Mouse (Mus musculus) activated CD4-positive, CD25-positive, alpha-beta regulatory T cell, adult 4 months (primary cell): ENCODE data around the gene Ears2. TPM values are rescaled to one million over a fixed set of nuclear protein-coding genes. Genes with fewer than 3 reads are reported as not detected.

Source experiments
- ATAC-seq: one replicate; pipeline ENCODE4 v1.8.0; 2017
- polyA plus RNA-seq, 2 experiments: library from polyadenylated mRNA; unstranded; fragments of 100-300 nt; shearing (Covaris generic); gene quantifications; one replicate each; pipeline ENCODE4 v1.2.1; 2017

Gene Ears2
- polyA plus RNA-seq, 2 experiments from 2014 or later = 3.8 to 4.7 TPM

DNA sequence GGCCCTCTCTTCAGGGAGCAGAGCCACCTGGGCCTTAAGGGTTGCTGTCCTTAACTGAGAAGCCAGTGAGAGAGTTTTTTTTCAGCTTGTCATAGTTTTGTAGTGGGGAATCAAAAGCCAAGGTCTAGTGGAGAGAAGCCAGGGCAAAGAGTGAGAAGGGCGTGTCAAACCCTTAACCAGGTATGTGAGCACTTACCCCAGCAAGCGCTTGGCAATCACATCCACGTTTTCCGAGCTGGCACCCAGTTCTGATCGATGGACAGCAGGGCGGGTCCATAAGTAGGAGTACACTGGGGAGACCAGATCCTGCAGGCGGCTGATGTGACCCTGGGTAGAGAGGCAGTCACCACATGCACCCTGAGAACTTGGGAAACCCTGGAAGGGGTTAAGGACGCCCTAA, 23.0 kb downstream of the Ears2 start:
- no peak for ATAC-seq

DNA sequence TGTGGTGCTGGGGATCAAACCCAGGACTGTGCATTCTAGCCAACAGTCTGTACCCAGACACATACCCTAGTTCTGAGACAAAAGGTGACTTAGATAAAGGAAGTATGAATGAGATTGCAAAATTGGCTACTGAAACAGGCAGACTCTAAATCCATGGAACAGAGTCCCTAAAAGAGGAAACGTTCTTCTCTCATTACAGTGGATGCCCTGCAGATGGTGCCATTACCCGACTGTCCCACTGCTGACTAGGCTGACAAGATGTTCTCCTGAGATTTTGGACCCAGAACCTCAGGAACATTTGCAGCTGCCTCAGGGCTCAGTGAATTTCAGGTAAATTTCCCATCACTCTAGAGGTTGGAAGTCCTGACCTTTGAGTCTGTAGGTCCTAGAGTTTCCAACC, 32.7 kb downstream of the Ears2 start:
- ATAC-seq = no peak

GRCm38 (mm10) chr7:122033371-122033770, 33.7 kb downstream of the Ears2 start:
- no peak for ATAC-seq

DNA sequence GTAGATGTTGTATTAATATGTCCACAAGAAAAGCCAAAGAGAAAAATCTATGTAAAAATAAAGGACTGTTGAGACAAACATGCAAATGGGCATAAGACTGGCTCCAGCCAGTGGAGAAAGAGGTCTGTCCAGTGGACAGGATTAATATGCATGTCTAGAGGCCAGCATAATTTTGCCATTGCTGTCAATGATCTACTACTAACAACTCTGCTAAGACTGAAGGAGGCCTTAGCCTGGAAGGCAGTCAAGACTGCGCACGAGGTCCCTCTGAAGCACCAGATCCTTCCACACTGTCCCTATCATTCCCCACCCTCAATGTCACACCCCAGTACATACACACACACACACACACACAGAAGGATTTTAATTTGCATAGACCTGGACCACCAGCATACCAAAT, 44.9 kb downstream of the Ears2 start:
- no peak for ATAC-seq

GRCm38 (mm10) chr7:122020667-122021354, 46.3 kb downstream of the Ears2 start, which contains the start of gene Gga2:
Gene Gga2, minus strand, starts transcription at chr7:122021222.
- peak; percentile 91 for ATAC-seq

DNA sequence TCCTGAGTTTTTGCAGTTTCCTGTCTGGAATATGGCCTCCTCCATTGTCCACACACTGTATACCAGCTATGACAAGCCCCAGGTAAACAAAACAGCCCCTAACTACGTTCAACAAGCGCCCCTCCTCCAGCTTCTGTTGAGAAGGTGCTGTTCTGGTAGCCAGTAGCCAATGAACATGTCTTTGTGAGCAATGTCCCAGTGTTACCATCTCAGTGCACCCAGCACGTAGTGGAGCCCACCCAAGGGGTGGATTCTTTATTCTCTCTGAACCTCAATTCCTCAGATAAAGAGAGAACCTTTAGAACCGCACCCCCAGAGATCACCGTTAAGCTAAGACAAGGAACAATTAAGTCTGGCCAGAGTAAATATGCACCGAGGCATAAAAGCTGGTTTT, 46.8 kb downstream of the Ears2 start:
- no peak for ATAC-seq

DNA sequence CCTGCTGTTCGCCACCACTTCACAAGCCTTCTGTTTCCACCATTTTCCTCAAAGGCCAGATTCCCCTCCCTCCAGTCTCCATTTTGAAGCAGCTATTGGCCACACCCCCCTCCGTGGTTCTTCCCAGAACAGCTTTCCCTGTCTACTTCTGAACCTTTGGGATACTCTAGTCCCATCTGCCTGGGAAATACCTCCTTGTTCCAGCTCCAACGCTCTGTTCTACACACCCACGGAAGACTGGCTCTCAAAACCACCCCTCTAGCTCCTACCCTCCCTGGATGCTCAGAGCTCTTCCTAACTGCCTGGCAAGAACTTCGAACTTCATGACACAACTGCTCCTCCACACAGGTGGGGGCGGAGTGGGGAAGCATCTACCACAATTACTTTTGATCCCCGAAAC, 48.1 kb downstream of the Ears2 start:
- no peak for ATAC-seq

DNA sequence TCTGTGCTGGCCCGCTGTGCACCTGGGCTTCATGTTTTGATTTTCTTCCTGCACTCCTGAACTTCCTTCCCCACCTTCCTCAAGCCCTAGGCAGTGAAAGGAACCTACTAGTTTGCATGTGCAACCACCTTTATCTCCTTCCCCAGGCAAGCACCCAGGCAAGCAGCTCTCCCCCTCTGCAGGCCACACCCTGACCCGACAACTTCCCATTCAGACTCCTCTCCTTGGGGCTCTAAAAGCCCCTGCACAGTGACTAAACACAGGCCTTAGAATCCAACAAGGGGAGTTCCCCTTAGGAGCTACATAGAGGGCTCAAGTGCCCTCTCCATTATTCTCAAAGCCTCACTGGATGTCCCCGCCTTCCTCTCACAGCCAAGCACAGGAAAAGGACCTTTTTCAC, 48.8 kb downstream of the Ears2 start:
- ATAC-seq = no peak

DNA sequence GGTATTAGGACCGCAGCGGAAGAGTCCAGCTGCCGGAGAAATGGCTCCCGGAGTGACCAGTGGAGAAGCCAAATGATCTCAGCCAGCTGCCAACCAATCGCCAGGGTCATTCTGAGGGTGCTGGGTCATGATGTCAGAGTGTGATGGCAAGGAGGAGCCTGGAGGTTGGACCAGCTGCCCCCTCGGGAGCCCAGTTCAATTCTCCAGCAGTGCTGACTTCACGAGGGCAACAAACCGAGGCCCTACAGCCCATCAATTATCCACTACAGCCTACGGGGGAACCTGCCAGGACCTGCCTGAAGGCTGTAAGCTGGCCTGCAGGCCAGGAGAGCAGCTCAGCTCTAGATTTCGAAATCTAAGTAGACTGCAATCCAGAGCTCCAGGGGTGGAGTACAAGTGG, 51.3 kb downstream of the Ears2 start:
- no peak for ATAC-seq

DNA sequence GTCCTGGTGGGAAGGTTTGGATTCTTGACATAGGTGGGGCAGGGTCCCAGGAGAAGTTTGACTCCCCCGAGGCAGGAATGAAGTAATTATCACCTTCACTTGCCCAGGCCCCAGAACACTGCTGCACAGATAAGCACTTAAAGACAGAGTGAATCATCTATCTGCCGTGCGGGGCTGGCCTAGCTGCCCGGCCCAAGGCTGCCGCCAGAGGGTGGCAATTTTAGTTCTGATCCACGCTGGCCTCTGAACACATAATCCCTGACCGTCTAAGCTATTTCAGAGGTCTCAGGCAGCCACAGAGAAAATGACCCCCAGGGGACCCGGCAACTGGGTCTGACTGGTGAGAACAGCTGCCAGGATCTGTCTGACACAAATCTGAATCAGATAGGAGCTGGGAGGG, 52.0 kb downstream of the Ears2 start:
- ATAC-seq = no peak

- ATAC-seq = no peak
Observed at GRCm38 (mm10) chr7:122012949-122013348, 54.1 kb downstream of the Ears2 start.

DNA sequence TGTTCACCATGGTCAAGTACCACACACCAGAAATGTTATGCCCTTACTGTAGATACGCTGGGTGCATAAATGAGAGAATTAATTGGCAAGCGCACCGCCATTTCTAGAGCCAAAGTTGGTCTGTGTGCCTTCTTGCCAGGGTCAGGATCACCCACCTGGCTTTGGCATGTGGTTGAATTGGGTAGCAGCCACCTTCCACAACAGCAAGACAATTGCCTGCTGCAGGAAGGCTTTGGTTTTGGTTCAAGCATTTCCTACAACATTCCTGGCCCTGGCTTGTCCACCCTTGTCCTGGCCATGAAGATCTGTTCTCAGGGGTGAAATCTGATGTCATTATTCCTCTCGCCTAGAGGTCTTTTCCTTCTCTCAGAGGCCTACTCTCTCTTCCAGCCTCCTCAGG, 54.7 kb downstream of the Ears2 start:
- ATAC-seq = no peak

DNA sequence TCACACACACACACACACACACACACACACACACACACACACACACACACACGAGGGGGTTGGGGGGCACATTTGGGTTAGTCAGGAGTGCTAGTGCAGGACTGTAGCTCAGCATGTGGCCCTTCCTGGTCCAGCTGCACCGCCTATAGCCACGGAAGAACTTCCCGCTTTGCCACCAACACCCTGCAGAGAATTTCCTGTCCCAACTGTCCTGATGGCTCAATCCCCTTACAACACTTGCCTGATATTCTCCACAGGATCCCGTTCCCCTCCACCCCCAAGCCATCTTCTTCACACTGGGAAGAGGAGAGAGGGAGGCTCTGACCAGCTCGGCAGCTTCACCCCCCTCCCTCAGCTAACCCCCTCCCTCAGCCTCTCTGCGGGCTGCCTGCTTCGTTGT, 66.7 kb downstream of the Ears2 start:
- ATAC-seq = no peak

DNA sequence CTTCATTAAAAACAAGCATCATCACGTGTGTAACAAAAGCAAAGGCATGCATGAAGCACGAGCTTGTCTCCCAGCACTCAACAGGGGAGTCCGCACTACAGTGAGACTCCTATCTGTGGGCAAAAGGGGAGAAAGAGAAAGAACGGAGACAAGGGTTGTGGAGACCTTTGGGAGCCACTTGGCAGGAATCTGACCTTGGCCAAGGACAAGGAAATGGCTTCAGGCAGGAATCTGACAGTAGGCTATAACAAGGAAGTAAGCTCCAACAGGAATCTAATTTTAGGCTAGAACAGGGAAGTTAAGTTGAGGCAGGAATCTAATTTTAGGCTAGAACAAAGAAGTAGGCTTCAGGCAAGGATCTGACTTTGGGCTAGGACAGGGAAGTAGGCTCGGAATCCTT, 71.1 kb downstream of the Ears2 start:
- ATAC-seq = no peak

Other genes starting within 250 kb of the Ears2 start
- not detected for gene Scnn1b, start 202.2 kb downstream of the Ears2 start, polyA plus RNA-seq
- gene Cog7, start 85.6 kb downstream of the Ears2 start, polyA plus RNA-seq = 10 to 100 TPM in 1 of 2 experiments, 1 to 10 TPM in 1; 8.3 to 10.3 TPM
- 1 to 10 TPM in 1 of 2 experiments, under 1 TPM in 1; 0.83 to 2.4 TPM for gene Gga2, start 46.0 kb downstream of the Ears2 start, polyA plus RNA-seq
- 10 to 100 TPM; 10.1 to 12.7 TPM for gene Ubfd1, start 88 bp downstream of the Ears2 start, polyA plus RNA-seq
- gene Ndufab1, start 34.6 kb upstream of the Ears2 start, polyA plus RNA-seq = 100 to 1,000 TPM; 148 to 236 TPM
- 10 to 100 TPM; 10.5 to 10.6 TPM for gene Palb2, start 65.7 kb upstream of the Ears2 start, polyA plus RNA-seq
- 100 to 1,000 TPM; 120 to 122 TPM for gene Dctn5, start 65.8 kb upstream of the Ears2 start, polyA plus RNA-seq
- 10 to 100 TPM; 11.5 to 23.1 TPM for gene Plk1, start 92.2 kb upstream of the Ears2 start, polyA plus RNA-seq
- not detected for gene Ern2, start 118.9 kb upstream of the Ears2 start, polyA plus RNA-seq
- gene Chp2, start 152.2 kb upstream of the Ears2 start, polyA plus RNA-seq = not detected
- gene Prkcb, start 221.5 kb upstream of the Ears2 start, polyA plus RNA-seq = 10 to 100 TPM; 71.9 to 78.3 TPM